Mouse (Mus musculus): ENCODE measurements at regions not wholly inside any gene's neighbourhood (a gene's known extent, or its start where the extent isn't known, plus 50 kb on each side); places are given as distances from the start of the nearest gene placed in this dataset.
A peak's percentile ranks its signal among the peaks of the same experiment; 100 is the strongest.

DNA sequence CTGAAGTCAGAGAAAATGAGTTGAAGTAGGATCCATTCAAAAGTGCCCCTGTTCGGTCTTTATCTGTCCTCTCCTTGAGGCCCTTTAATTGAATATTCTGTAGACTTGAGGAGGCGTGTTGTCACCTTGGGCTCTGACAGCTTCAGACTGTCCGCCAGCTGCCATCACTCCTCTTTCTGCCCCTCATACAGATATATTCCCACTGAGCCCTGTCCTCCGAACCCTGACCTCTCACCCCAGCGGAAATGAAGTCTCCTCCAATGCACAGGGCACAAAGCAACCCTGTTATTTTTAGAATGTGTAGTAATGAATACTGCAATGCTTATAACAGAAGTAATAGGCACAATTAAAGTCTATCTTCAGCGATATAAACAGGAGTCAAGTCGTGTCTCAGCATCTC is 117.4 kb upstream of the Gm14444 start:
- no peak for DNase-seq (ENCODE audit: low spot score)

DNA sequence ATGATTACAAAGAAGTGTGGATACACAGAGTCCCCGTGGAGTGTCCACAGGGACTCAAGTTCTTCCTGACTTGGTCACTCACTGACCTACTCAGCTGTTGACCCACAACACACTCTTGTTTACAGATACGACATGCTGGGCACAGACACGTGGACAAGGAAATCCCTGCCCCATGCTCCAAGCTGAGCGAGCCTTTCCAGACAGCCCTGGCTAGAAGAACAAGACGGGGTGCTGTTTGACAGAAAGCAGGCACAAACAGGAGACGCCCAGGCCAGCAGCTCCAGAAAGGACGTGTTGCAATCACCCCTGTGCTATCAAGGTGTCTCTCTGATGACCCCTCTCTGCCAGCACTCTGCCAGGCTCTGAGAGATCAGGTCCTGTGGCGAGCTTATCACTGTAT is 112.6 kb upstream of the Gm14444 start:
- no peak for DNase-seq (ENCODE audit: low spot score)

DNA sequence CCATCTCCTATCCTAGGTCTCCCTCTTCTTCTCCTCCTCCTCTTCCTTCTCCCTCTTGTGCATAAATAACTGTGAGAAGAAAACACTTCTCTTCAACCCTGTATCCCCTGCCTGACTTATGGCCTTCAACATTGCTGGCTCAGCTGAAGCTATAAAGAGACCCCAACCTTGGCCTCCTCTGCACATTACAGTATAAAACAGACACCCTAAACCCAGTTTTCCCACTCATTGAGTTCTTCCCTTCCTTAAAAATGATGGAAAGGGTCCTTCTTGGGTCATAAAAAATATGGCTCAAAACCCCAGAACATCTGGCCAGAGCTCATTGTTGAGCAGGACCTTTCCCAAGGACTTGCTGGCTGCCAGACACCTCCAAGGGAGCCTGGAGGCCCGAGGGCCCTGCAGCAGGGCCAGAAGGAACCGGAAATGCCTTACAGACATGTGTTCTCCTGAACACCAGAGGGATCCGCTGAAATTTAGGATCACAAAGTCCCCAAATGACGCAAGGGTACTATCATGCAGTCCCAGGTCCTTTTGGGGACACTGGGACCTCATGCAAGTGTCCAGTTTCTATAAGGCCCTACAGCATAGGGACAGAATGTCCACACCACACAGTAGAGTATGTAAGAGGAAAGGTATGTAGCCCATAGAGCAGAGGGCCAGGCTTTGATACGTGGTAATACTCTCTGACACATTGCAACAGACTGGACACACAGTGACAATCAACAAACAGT is 109.9 kb upstream of the Gm14444 start:
- no peak for DNase-seq (ENCODE audit: low spot score)

DNA sequence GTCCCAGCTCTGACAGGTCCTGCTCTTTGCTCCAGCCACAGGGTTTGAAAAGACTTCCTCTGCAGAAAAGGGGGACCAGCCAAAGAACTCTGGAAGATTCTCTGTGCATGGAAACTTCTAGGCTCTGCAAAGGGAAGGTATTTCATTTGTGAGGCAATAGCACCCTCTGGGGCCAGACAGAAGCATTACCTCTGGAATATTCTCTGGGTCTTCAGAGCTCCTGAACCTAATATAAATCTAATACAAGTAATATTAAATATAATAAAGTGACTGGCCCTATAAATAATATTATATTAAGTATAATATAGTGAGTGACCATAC is 109.4 kb upstream of the Gm14444 start:
- peak; percentile 79 for DNase-seq (ENCODE audit: low spot score)

- no peak for DNase-seq (ENCODE audit: low spot score)
Measured at GRCm38 (mm10) chr2:174901801-174902200, 108.2 kb upstream of the Gm14444 start.

DNA sequence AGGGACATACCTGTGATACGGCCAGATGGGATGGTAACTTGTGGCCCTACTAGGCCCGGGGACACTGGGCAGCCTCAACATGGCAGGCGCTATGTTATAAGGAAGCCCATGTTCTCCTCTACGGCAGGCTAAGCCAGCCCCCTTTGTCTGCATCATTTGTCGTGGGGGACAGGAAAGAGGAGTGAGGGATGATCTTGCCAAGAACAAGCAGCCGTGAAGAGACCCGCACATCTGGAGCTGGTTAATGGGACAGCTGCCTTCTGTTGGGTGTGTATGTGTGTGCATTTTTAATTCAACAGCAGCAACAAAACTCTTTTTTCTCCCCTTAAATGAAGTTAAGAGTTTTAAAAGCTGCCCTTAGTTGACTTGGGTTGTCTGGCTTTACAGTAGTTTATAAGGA is 106.4 kb upstream of the Gm14444 start:
- peak; percentile 52 for DNase-seq (ENCODE audit: low spot score)

DNA sequence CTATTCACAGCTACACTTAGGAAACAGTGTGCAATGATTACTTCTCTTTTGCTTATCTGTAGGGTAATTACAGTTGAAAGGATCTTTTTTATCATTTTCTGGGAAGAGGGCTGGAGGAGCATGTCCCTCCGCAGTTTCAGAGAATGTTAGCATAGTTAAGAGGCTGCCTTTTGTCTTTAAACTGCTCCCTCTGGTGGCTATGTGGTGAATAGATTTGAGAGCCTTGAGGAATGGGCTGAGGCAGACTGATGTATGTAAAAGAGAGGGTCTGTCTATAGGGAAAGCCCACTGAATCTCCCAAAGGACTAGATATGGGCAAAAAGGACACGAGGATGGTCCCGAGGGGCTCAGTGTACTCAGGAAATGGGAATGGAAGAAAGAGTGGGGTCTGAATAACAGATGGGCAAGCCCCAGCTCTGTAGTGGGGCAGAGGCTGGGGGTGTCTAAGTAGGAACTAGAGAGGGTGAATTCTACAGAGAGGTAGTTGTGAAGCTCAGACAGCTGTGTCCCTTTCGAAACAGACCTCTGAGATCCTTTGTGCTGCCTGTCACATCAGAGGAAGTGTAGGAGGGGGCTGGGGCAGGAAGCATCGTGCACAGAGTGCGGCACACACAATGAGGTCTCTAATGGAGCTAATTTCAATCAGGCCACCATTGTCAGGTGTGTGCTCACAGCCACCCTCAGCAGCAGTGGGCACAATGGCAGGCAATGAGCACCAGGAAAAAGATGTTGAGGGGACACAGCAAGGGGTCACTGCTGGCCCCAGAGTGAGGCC is 104.0 kb upstream of the Gm14444 start:
- DNase-seq (ENCODE audit: low spot score) = peak; percentile 90

- DNase-seq (ENCODE audit: low spot score) = peak; percentile 93
Measured at GRCm38 (mm10) chr2:174917146-174917905, 92.7 kb upstream of the Gm14444 start.

GRCm38 (mm10) chr2:174917975-174918374 is 92.1 kb upstream of the Gm14444 start:
- peak; percentile 72 for DNase-seq (ENCODE audit: low spot score)

DNA sequence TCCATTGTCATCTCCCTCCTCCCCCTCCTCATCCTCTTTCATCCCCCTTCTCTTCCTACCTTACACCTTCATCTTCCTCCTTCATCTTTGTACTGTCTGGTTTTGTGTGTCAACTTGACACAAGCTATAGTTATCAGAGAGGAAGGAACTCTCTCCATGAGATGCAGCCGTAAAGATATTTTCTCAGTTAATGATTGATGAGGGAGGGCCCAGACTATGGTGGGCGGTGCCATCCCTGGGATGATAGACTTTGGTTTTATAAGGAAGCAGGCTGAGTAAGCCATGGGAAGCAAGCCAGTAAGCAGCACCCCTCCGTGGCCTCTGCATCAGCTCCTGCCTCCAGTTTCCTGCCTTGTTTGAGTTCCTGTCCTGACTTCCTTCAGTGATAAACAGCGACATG is 87.8 kb upstream of the Gm14444 start:
- DNase-seq (ENCODE audit: low spot score) = no peak

GRCm38 (mm10) chr2:174929718-174930117 is 80.3 kb upstream of the Gm14444 start:
- DNase-seq (ENCODE audit: low spot score) = no peak

- peak; percentile 92 for DNase-seq (ENCODE audit: low spot score)
Measured at GRCm38 (mm10) chr2:174932137-174933012, 77.7 kb upstream of the Gm14444 start.

- no peak for DNase-seq (ENCODE audit: low spot score)
Measured at GRCm38 (mm10) chr2:174933013-174933353, 77.1 kb upstream of the Gm14444 start.

DNA sequence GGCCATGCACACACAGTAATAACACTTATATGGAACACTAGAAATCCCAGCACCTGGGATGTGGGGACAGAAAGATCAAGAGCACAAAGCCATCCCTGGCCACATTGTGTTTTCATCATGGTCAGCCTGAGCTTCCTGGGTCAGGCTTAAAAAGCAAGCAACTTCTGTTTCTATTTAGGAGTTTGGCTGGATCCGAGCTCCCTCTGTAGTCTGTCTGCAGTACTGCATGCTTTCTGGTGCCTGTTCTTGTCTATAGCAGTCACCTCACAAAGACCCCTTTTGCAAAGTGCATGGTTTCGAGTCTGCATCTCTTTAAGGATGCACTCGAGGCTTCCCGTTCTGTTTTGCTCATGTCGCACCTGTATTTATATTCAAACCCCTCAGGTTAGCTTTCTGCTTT is 73.4 kb upstream of the Gm14444 start:
- peak; percentile 75 for DNase-seq (ENCODE audit: low spot score)

GRCm38 (mm10) chr2:174937930-174938329 is 72.1 kb upstream of the Gm14444 start:
- no peak for DNase-seq (ENCODE audit: low spot score)

- DNase-seq (ENCODE audit: low spot score) = no peak
Measured at GRCm38 (mm10) chr2:174942221-174942620, 67.8 kb upstream of the Gm14444 start.

DNA sequence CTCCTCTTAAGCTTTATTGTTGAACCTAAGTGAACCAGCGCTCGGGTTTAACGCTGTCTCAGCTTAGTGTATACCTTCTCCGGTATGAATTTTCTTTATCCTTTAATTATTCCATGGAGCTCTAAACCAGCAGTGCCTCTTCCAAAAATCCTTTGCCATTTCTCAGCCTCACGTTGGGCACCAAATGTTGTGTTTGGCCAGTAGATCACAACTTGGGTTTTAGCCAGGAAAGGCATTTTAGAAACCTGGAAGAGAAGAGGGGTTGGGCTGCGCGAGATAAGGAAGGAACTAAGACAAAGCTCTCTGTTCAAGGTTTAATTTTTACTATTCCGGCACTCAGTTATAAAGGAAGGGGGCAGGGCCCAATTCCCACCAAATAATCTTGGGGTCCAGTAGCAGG is 61.9 kb upstream of the Gm14444 start:
- DNase-seq (ENCODE audit: low spot score) = no peak
